Mouse (Mus musculus) kidney, postnatal 10 days (tissue): ENCODE data around the gene Cd38.

Experiments used
- DNase-seq: peaks from one replicate; pipeline ENCODE4 v3.0.0; 2021; ENCODE audit warnings: mixed read lengths

The Cd38 gene

GRCm38 (mm10) chr5:43868253-43868652 is at the start of gene Cd38:
Gene Cd38, plus strand, starts transcription at chr5:43868553.
- no peak for DNase-seq

GRCm38 (mm10) chr5:43818695-43819094 is 49.7 kb upstream of the Cd38 start, which contains the start of gene Bst1:
Gene Bst1, plus strand, starts transcription at chr5:43818885.
- DNase-seq, result peak; percentile 25

- no peak for DNase-seq
Measured at GRCm38 (mm10) chr5:43820785-43821184, 47.6 kb upstream of the Cd38 start.

- DNase-seq, result no peak
Measured at GRCm38 (mm10) chr5:43821538-43821937, 46.8 kb upstream of the Cd38 start, which contains the start of gene Fbxl5. Gene Fbxl5, minus strand, starts transcription at chr5:43821638.

- DNase-seq, result no peak
Measured at GRCm38 (mm10) chr5:43822199-43822598, 46.2 kb upstream of the Cd38 start.

- no peak for DNase-seq
Measured at GRCm38 (mm10) chr5:43822824-43823223, 45.5 kb upstream of the Cd38 start.

GRCm38 (mm10) chr5:43824580-43824979 is 43.8 kb upstream of the Cd38 start:
- DNase-seq, result no peak

GRCm38 (mm10) chr5:43826883-43827282 is 41.5 kb upstream of the Cd38 start:
- no peak for DNase-seq

- DNase-seq, result no peak
Measured at GRCm38 (mm10) chr5:43827366-43827765, 41.0 kb upstream of the Cd38 start.

GRCm38 (mm10) chr5:43836590-43836989 is 31.8 kb upstream of the Cd38 start:
- DNase-seq, result peak; percentile 27

- DNase-seq, result peak; percentile 63
Measured at GRCm38 (mm10) chr5:43837372-43837771, 31.0 kb upstream of the Cd38 start.

GRCm38 (mm10) chr5:43841144-43842010 is 27.0 kb upstream of the Cd38 start:
- DNase-seq, result peak; percentile 48

- DNase-seq, result no peak
Measured at GRCm38 (mm10) chr5:43842011-43842285, 26.4 kb upstream of the Cd38 start.

- peak; percentile 23 for DNase-seq
Measured at GRCm38 (mm10) chr5:43842576-43843155, 25.7 kb upstream of the Cd38 start.

- DNase-seq, result no peak
Measured at GRCm38 (mm10) chr5:43845083-43845482, 23.3 kb upstream of the Cd38 start.

- DNase-seq, result no peak
Measured at GRCm38 (mm10) chr5:43845646-43846045, 22.7 kb upstream of the Cd38 start.

- DNase-seq, result peak; percentile 19
Measured at GRCm38 (mm10) chr5:43846227-43846626, 22.1 kb upstream of the Cd38 start.

- no peak for DNase-seq
Measured at GRCm38 (mm10) chr5:43847555-43847954, 20.8 kb upstream of the Cd38 start.

GRCm38 (mm10) chr5:43848275-43848674 is 20.1 kb upstream of the Cd38 start:
- no peak for DNase-seq

GRCm38 (mm10) chr5:43853096-43853867 is 15.1 kb upstream of the Cd38 start:
- peak; percentile 27 for DNase-seq

- DNase-seq, result no peak
Measured at GRCm38 (mm10) chr5:43853868-43854488, 14.4 kb upstream of the Cd38 start.

GRCm38 (mm10) chr5:43855769-43856168 is 12.6 kb upstream of the Cd38 start:
- peak; percentile 14 for DNase-seq

GRCm38 (mm10) chr5:43859663-43860062 is 8.7 kb upstream of the Cd38 start:
- DNase-seq, result no peak
